Mouse (Mus musculus): ENCODE measurements around the gene Gm17581.
"Not testable (repeated sequence)": the region's sequence is repeated elsewhere in the genome, so short reads cannot be mapped to it uniquely, and the experiment has no call there.

Gene Gm17581

GRCm38 (mm10) chr2:155735766-155736165 lies at the start of gene Gm17581:
Gene Gm17581 (minus strand): TSS chr2:155735866.
- DNase-seq (ENCODE audit: low read depth, low spot score), result not testable (repeated sequence)

GRCm38 (mm10) chr2:155784534-155784933 lies 48.9 kb upstream of the Gm17581 start:
- DNase-seq (ENCODE audit: low read depth, low spot score), result no peak

- DNase-seq (ENCODE audit: low read depth, low spot score), result no peak
Measured at GRCm38 (mm10) chr2:155779506-155779905, 43.8 kb upstream of the Gm17581 start.

GRCm38 (mm10) chr2:155779066-155779465 lies 43.4 kb upstream of the Gm17581 start:
- no peak for DNase-seq (ENCODE audit: low read depth, low spot score)

GRCm38 (mm10) chr2:155778004-155778403 lies 42.3 kb upstream of the Gm17581 start:
- no peak for DNase-seq (ENCODE audit: low read depth, low spot score)

- no peak for DNase-seq (ENCODE audit: low read depth, low spot score)
Measured at GRCm38 (mm10) chr2:155777688-155777985, 42.0 kb upstream of the Gm17581 start.

GRCm38 (mm10) chr2:155776824-155777687 lies 41.4 kb upstream of the Gm17581 start:
- no peak for DNase-seq (ENCODE audit: low read depth, low spot score)

- DNase-seq (ENCODE audit: low read depth, low spot score), result peak; percentile 53
Measured at GRCm38 (mm10) chr2:155775685-155776263, 40.1 kb upstream of the Gm17581 start.

GRCm38 (mm10) chr2:155774927-155775684 lies 39.4 kb upstream of the Gm17581 start, which contains the start of gene Mmp24:
Gene Mmp24 (plus strand): TSS chr2:155775342.
- DNase-seq (ENCODE audit: low read depth, low spot score), result no peak

- no peak for DNase-seq (ENCODE audit: low read depth, low spot score)
Measured at GRCm38 (mm10) chr2:155774261-155774926, 38.7 kb upstream of the Gm17581 start.

GRCm38 (mm10) chr2:155773664-155774063 lies 38.0 kb upstream of the Gm17581 start:
- no peak for DNase-seq (ENCODE audit: low read depth, low spot score)

GRCm38 (mm10) chr2:155764679-155765418 lies 29.2 kb upstream of the Gm17581 start:
- peak; percentile 78 for DNase-seq (ENCODE audit: low read depth, low spot score)

- DNase-seq (ENCODE audit: low read depth, low spot score), result no peak
Measured at GRCm38 (mm10) chr2:155756855-155757566, 21.3 kb upstream of the Gm17581 start.

GRCm38 (mm10) chr2:155755746-155756145 lies 20.1 kb upstream of the Gm17581 start:
- DNase-seq (ENCODE audit: low read depth, low spot score), result peak; percentile 41

GRCm38 (mm10) chr2:155751014-155751786 lies 15.5 kb upstream of the Gm17581 start, which contains the start of gene Procr:
Gene Procr (plus strand): TSS chr2:155751117.
- peak; percentile 24 for DNase-seq (ENCODE audit: low read depth, low spot score)

- DNase-seq (ENCODE audit: low read depth, low spot score), result no peak
Measured at GRCm38 (mm10) chr2:155749394-155749793, 13.7 kb upstream of the Gm17581 start.

- DNase-seq (ENCODE audit: low read depth, low spot score), result no peak
Measured at GRCm38 (mm10) chr2:155745487-155745886, 9.8 kb upstream of the Gm17581 start.

- DNase-seq (ENCODE audit: low read depth, low spot score), result no peak
Measured at GRCm38 (mm10) chr2:155743351-155743750, 7.7 kb upstream of the Gm17581 start.

- no peak for DNase-seq (ENCODE audit: low read depth, low spot score)
Measured at GRCm38 (mm10) chr2:155742931-155743337, 7.3 kb upstream of the Gm17581 start.

- no peak for DNase-seq (ENCODE audit: low read depth, low spot score)
Measured at GRCm38 (mm10) chr2:155742211-155742610, 6.5 kb upstream of the Gm17581 start.
